Mouse (Mus musculus) CH12F3 (cell line): Measurements from ENCODE around the gene Grcc10.

Source experiments
- in situ Hi-C: fragments of 300-500 bp; cut with MboI; formaldehyde crosslinking; loops from 2 replicates; pipeline ENCODE4 v1.14.3; 2020; ENCODE audit warnings: low sequenced_read_pairs

Grcc10 gene

GRCm38 (mm10) chr6:124757351-124757880, 16.2 kb upstream of the Grcc10 start:
- in situ Hi-C loops: no loop called here

- in situ Hi-C loops: no loop called here
Measured at GRCm38 (mm10) chr6:124756652-124757350, 15.6 kb upstream of the Grcc10 start.

- in situ Hi-C loops: no loop called here
Measured at GRCm38 (mm10) chr6:124755831-124756595, 14.8 kb upstream of the Grcc10 start, which contains the start of the genes Gm45234 and Atn1. TSS of gene Gm45234 (minus strand) at chr6:124756021. TSS of gene Atn1 (minus strand) at chr6:124756524.

DNA sequence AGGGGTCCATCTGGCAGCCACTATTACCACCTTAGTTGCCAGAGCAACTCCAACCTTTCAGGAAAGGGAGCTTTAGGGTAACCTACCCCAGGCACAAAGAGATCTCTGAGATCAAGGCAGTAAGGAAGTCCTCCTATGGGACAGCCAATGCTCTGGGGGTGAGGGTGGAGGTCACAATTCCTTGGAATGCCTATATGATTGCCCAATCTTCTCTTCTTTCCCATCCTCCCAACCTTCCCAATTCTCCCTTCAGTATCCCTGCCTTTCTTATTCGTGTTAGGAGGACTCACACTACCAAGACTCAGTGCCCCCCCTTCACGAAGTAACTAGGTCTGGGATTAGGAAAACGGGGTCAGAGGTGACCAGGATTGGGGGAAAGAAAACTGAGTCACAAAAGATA, 14.1 kb upstream of the Grcc10 start:
- in situ Hi-C loops: no loop called here

GRCm38 (mm10) chr6:124753861-124754260, 12.7 kb upstream of the Grcc10 start:
- in situ Hi-C loops: no loop called here

GRCm38 (mm10) chr6:124750405-124750804, 9.2 kb upstream of the Grcc10 start:
- in situ Hi-C loops: no loop called here

DNA sequence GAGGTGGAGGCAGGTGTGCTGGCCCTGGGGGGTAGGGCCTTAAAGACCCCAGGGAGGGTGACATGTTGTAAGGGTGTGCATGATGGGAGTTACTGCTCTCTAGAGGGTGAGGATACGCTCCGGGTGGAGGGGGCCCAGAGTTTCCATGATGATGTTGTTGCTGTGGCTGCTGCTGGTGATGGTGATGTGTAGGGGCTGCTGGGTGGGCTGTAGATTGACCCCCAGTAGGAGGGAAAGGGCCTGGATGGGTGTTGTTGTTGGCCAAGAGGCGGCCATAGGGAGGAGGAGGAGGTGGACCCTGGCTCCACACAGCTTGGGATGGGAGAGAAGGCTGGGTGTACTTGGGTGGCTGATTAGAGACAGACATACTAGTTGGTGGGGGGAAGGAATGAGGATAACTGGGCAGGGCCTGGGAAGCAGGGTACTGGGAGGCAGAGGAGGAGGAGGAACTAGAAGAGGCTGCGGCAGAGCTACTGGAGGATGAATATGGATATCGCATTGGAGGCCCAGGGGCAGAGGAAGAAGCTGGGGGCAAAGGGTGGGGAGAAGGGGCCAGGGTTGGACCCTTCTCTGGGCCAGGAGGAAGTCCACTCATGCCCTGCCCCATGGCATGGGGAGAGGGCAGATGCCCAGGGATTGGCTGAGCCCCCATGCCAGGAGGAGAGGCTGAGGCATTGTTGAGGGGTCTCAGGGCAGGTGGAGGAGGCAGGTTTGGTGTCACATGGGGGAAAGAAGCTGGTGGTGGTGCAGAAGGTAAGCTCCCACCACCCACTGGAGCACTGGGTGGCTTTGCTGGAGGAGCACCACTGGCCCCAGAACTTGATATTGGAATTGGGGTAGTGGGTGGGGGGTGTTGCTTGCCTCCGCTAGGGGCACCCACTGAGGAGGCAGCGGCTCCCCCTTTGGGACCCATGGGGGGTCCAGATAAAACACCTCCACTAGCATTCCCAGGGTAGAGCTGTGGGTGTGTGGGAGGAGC, 5.8 kb upstream of the Grcc10 start:
- in situ Hi-C loops: no loop called here

DNA sequence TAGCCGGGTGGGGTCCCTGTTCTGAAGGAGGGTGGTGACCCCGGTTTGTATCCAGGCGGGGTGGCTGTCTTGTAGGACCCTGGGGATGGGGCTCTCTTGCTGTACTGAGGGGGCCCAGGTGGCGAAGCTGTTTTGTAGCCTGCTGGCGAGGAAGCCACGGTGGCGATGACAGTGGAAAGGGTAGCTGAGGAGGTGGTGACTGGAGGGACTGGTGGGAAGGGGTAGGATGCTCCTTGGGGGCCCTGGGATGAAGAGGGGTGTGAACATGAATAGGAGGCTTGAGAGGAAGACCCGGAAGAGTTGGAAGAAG, 5.1 kb upstream of the Grcc10 start:
- in situ Hi-C loops: no loop called here

- in situ Hi-C loops: no loop called here
Measured at GRCm38 (mm10) chr6:124745490-124746295, 4.5 kb upstream of the Grcc10 start.

DNA sequence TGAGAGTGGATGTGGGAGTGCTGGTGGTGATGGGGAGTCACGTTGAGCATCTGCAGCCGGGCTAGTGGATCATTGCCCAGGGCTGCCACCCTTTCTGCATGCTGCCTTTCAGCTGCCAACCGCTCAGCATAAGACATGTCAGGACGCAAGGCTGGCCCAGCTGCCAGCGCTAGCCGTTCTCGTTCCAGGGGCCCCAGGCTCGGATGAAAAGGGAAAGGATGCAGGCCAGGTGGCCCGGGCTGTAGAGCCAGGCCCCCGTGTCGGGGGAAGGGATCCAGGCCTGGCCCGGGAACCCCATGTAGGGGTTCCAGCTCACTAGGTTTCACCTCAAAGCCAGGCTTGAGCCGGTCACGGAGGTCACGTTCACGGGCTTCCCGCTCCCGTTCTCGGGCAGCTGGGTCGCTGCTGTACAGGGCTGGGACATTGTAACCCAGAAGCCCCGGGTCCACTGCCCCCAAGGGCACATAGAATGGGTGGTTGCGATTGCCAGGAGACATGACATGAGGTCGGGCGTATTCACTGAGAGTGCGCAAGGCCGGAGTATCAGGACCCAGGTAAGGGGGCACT, 3.7 kb upstream of the Grcc10 start:
- in situ Hi-C loops: no loop called here

DNA sequence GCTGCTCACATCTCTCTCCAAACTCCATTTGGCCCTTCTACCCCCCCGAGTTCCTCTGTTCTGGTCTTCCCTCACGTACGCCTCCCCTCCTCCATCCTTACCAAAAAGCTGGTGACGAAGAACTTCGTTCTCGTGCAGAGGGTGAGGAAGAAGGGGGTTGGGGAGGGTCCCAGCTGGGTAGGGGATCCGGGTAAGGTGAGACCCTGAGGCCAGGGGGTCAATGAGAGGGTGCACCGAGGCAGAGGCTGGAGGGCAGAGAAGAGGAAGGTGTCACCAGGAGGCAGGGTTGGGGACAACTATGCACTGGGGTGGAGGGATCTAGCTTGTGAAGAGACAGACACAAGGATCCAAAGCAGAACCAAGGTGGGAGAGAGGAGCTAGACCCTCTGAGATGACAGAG, 2.5 kb upstream of the Grcc10 start:
- in situ Hi-C loops: no loop called here

- in situ Hi-C loops: no loop called here
Measured at GRCm38 (mm10) chr6:124742839-124743514, 1.8 kb upstream of the Grcc10 start.

DNA sequence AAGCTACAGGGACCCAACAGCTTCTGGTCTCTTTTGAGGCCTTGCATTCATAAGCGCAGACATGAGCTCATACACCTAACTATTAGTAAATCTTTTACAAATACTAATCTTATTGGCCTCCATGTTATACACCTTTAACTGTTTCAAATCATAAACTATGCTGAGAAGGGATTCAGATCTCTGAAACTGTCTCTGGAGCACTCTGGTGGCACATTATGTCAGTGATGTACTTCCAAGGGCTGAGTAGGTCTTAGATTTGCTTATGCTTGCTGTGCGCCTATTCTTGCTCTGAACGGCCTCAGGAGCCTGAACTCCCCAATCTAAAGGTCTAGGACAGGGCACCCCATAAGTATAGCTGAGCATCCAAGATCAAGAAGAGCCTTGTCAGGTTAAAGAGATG, 668 bp upstream of the Grcc10 start:
- in situ Hi-C loops: no loop called here

- in situ Hi-C loops: no loop called here
Measured at GRCm38 (mm10) chr6:124740211-124740887, 825 bp downstream of the Grcc10 start.

DNA sequence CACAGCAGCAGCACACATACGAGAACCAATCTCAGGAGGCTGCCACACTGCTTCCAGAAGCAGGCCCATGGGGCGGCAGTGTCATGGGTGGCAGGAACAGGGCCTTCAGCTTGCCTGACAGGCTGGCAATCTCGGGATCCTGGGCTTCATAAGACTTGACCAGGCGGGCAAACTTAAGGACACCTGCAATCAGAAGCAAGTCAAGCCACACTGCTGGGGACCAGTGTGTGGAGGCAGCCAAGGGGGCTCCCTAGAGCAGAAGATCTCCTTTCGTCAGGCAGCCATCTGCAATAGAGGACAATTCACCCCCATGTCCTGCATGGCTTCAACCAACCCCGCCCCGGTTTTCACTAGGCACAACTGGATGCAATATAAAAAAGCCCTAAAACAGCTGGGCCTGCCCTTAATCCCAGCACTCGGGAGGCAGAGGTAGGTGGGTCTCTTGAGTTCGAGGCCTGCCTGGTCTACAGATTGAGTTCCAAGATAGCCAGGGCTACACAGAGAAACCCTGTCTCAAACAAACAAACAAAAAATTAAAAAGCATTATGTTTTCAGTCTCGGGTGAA, 1.9 kb downstream of the Grcc10 start:
- in situ Hi-C loops: no loop called here

DNA sequence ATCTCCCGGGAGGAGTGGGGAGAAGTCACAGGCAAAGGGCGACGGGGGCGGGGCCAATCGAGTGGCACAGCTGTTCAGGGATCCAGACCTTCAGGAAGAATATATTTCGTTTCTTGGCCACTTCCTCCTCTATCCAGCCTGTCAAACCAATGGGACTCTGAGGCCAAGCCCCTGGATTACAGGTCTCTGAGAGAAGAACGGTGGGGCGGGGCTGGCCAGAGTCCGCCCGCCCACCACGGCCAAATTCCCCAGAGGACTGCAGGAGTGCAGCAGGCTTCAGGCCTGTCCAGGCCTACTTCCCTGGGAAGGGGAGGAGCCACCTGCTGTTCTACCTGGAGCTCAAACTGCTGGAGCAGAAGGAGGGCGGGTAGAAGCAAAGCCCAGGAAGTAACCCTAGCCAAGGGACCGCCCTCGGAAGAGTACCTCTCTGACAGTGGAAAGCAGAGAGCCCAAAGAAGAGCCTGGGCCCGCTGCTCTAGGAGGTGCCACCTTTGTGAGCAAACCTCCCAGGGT, 2.6 kb downstream of the Grcc10 start, which contains the start of gene Ptpn6:
TSS of gene Ptpn6 (minus strand) at position 204 of the 513 bp plus-strand sequence.
- in situ Hi-C loops: no loop called here

GRCm38 (mm10) chr6:124737040-124737439, 4.1 kb downstream of the Grcc10 start:
- in situ Hi-C loops: no loop called here

DNA sequence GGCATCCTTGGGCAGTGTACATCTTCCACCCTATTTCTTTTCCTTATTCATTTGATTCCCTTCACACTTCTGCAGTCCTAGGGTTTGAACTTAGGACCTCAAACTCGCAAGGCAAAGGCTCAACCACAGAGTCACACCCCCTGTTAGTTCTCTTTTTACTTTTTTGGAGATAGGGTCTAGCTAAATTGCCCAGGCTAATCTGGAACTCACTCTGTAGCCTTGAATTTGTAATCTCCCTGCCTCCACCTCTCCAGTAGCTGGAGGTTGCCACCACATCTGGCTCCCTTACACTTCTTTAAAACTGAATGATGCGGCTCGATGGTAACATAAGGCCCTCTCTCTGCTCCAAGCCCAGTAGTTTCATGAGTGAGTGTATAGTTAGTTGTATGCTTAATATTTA, 6.8 kb downstream of the Grcc10 start:
- in situ Hi-C loops: no loop called here
